Mouse (Mus musculus) left cerebral cortex, adult 2 months (tissue): ENCODE measurements around the gene Tspan5. TPM values are rescaled to one million over a fixed set of nuclear protein-coding genes. Genes with fewer than 3 reads are reported as not detected.

ENCODE experiments used
- DNase-seq, 2 experiments: peaks; one replicate each; pipeline ENCODE4 v3.0.0; 2021 to 2022; ENCODE audit warnings: low spot score in 2 of 2, mixed read lengths in 1 of 2; ENCODE audit errors: extremely low spot score in 1 of 2
- H3K27ac ChIP-seq: fragments of 200-600 bp; 2 replicates; pipeline ENCODE4 v1.8.1; 2022
- H3K4me3 ChIP-seq: fragments of 200-600 bp; 2 replicates; pipeline ENCODE4 v1.8.1; 2022
- CTCF ChIP-seq: fragments of 200-600 bp; IDR thresholded peaks from 2 replicates; pipeline ENCODE4 v1.8.1; 2022; ENCODE audit warnings: antibody characterized with exemption, mild to moderate bottlenecking, moderate library complexity
- intact Hi-C: fragments of 180-260 bp; cut with DNase I; formaldehyde crosslinking; loops from one replicate; pipeline ENCODE4 v1.15.1; 2025
- total RNA-seq, 2 experiments: library from RNA; stranded (reverse); gene quantifications; 2 replicates each; pipeline ENCODE4 v1.2.3; 2021

The Tspan5 gene
- total RNA-seq, 2 experiments from 2014 or later = 242 to 281 TPM

DNA sequence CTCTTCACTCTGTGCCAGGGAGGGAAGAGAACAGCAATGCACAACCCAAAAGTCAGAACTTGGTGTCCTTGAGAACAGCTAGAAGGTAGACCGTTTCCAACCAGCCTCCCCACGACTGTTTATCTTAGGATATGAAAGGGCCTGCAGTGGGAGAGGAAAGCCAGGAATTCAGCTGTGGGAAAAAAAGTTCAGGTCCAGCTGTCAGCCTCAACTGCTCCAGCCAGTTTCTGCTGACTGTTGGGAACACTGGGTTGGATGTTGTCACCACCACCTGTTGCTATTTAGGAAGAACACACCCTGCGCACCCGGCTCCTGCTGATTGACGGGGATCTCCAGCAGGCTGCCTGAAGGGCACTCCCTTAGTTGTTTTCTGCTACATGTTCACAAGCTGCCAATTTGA lies 19.8 kb upstream of the Tspan5 start:
- intact Hi-C loops = no loop called here
- DNase-seq = no peak
- H3K27ac ChIP-seq = no peak overlapping the region
- H3K4me3 ChIP-seq = no peak overlapping the region
- no peak for TF ChIP-seq CTCF

DNA sequence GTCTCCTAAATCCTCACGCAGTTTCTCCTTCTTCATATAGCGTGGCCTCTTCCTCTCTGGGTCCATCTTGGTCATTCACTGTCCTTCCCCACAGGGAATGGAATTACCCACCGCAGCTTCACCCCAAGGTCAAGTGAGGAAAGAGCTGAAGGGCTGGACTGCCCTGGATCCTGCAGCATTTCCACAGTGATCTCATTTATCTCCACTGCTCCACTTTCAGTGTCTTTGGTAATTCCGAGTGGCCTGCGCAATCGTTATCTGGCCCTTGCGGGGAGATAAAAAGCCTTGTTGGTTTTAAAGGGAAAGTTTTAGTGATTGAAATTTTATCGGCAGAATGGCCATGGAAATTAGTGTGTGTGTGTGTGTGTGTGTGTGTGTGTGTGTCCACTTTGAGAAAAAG lies 14.4 kb upstream of the Tspan5 start:
- DNase-seq = no peak
- no peak overlapping the region for H3K27ac ChIP-seq
- intact Hi-C loops = no loop called here
- no peak for TF ChIP-seq CTCF
- no peak overlapping the region for H3K4me3 ChIP-seq

- intact Hi-C loops = no loop called here
- Histone ChIP-seq H3K27ac (no peak overlapping the region), H3K4me3 (no peak overlapping the region)
- no peak for DNase-seq
- no peak for TF ChIP-seq CTCF
Observed at GRCm38 (mm10) chr3:138728840-138729239, 13.2 kb upstream of the Tspan5 start.

DNA sequence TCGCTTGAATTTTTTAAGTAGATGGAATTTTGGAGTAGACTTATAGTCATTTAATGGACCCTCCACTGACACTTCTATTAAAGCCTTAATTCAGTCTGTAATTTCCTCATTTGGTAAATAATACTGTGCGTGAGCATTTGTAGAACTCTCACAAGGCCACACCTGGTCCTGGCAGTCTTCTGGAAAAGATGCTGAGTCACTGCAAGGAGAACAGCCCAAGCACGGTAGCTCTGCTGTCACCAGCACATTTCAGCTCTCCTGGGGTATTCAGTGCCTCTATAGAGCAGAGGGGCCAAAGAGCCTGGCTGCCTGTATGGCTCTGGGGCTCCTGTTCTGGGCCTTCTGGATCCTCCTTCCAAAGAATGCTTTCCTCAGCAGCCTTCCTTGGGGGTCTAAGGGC lies 11.2 kb upstream of the Tspan5 start:
- no peak overlapping the region for H3K27ac ChIP-seq
- DNase-seq = no peak
- intact Hi-C loops = no loop called here
- no peak for TF ChIP-seq CTCF
- H3K4me3 ChIP-seq = no peak overlapping the region

- no peak for TF ChIP-seq CTCF
- Histone ChIP-seq H3K27ac (no peak overlapping the region), H3K4me3 (no peak overlapping the region)
- intact Hi-C loops = no loop called here
- DNase-seq = peak in 1 of 2 experiments; percentile 44
Observed at GRCm38 (mm10) chr3:138735760-138736159, 6.2 kb upstream of the Tspan5 start.

GRCm38 (mm10) chr3:138739150-138739700 lies 2.8 kb upstream of the Tspan5 start:
- intact Hi-C loops = no loop called here
- no peak overlapping the region for H3K27ac ChIP-seq
- no peak for TF ChIP-seq CTCF
- no peak overlapping the region for H3K4me3 ChIP-seq
- no peak for DNase-seq

DNA sequence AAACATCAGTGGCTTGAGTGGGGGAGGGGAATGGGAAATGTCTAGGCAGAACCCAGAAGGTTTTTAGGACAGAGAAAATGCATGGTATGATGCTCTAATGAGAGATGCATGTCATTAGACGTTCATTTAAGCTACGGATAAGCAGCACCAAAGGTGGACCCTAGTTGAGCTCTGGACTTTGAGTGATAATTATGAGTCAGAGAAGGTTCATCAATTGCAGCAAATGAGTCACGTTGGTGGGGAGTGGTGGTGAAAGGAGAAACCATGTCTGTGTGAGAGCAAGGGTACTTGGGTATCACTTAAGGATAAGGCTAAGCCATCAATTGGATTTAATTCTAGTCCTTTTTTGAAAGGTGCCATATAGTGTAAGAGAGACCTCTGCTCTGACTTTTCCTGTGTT lies 1.7 kb upstream of the Tspan5 start:
- H3K27ac ChIP-seq = no peak overlapping the region
- no peak for TF ChIP-seq CTCF
- H3K4me3 ChIP-seq = no peak overlapping the region
- intact Hi-C loops = loop anchor here (5.0 to 10.0 kb wide), 2 partner anchors 365 to 452 kb away; no protein-coding TSS in a partner anchor
- no peak for DNase-seq

DNA sequence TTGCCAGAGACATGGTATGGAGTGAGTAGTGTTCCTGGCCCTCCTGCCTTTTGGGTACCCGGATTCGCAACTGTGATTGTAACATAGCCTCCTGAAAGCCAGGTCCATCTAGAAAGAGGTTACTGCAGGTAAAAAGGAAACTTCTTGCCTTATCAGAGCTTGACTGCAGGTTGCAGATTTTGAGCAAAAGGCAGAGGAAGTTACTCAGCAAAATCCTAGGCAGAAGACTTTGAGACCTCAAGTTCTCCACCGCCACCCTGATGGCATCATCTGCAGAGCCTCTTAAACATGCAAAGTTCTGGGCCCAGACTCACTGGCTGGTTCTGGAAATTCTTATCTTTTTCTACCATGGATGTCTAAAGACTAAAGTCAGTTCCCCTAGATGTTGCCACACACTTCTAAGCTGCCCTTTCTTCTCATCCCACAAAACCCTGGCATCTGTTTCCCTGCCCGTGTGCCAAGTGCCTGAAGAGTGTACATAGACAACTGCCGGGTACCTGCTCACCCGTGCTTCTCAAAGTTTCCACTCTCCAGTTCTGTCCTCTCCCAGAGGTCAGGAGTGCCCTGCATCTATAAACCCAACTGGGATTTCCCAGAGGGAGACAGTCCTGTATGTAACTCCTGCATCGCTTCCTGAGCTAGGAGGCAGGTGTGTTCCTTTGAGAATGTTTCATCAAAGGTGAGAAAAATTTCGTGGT lies 1.0 kb upstream of the Tspan5 start:
- intact Hi-C loops = loop anchor here (5.0 to 10.0 kb wide), 2 partner anchors 364 to 451 kb away; no protein-coding TSS in a partner anchor
- TF ChIP-seq CTCF = no peak
- peak overlapping the region; percentile 63 for H3K4me3 ChIP-seq
- DNase-seq = no peak
- H3K27ac ChIP-seq = peak overlapping the region; percentile 95; the same call in 1 of the 2 replicates

- H3K27ac ChIP-seq = peak overlapping the region; percentile 95
- DNase-seq = peak; percentile 46 to 52
- no peak for TF ChIP-seq CTCF
- intact Hi-C loops = loop anchor here (2.0 to 10.0 kb wide), 11 partner anchors 28 to 450 kb away; partner anchors contain the start of genes Eif4e, Metap1 and Rap1gds1
- H3K4me3 ChIP-seq = peak overlapping the region; percentile 89
Observed at GRCm38 (mm10) chr3:138742566-138742930, 553 bp downstream of the Tspan5 start.

DNA sequence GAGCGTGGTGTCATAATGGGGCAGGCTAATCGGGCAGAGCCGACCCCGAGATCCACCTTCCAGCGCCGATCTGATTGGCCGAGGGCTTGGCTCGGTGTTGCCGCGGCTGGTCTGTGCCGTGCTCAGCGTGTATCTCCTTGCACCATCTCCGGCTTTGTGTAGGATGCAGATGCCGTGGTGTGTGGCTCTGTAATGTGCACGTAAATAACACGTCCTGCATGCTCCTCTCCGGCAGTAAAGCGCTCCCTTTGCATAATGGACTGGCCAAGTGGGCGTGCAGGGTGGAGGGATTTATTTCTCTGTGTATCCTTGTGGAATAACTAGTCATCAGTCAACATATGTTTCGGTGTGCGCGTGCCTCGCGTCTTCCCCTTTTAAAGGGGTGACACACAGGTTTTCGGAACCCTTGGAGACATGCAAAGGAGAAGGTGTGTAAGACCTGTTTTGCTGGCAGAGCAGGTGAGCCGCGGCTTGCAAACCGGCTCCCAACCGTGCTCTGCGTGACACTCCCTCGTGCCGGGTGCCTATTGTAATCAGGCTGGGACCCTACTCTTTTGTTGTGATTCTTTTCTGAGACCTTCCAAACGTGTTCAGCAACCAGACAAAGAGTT lies 1.2 kb downstream of the Tspan5 start:
- DNase-seq = peak; percentile 63 to 67
- TF ChIP-seq CTCF = no peak
- intact Hi-C loops = loop anchor here (2.0 to 10.0 kb wide), 11 partner anchors 28 to 449 kb away; partner anchors contain the start of genes Eif4e, Metap1 and Rap1gds1
- peak overlapping the region; percentile 89 for H3K4me3 ChIP-seq
- peak overlapping the region; percentile 95 for H3K27ac ChIP-seq

- DNase-seq = no peak
- TF ChIP-seq CTCF = no peak; the same call in 1 of the 2 replicates
- peak overlapping the region; percentile 89 for H3K4me3 ChIP-seq
- peak overlapping the region; percentile 95 for H3K27ac ChIP-seq
- intact Hi-C loops = loop anchor here (5.0 to 10.0 kb wide), 2 partner anchors 361 to 448 kb away; no protein-coding TSS in a partner anchor
Observed at GRCm38 (mm10) chr3:138744030-138744774, 2.2 kb downstream of the Tspan5 start.

DNA sequence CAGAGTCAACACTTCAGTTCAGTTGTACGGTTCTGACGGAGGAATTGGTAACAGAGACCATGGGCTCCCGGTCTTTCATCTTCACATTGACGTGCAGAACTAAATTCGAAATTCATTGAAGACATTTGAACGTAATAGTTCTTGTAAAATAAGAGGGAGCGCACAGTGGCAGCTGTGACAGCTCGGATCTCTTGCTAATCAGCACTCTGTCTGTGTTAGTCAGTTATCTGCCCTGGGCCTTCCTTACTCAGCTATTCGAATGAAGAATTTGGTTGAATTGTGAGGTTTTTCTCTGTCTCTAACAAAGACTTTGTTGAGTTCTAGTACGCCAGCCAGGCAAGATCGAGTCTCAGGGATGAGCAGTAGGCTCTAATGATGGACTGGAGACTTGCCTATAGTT lies 3.1 kb downstream of the Tspan5 start:
- intact Hi-C loops = loop anchor here (5.0 to 10.0 kb wide), 2 partner anchors 118 to 360 kb away; no protein-coding TSS in a partner anchor
- no peak for TF ChIP-seq CTCF

More for the DNA sequence above, 3.1 kb downstream of the Tspan5 start:
- no peak for DNase-seq
- peak overlapping the region; percentile 95 for H3K27ac ChIP-seq
- H3K4me3 ChIP-seq = peak overlapping the region; percentile 89
